Comparison of ENCODE assay signal across 8 mouse cellular contexts in the genomic region with DNA sequence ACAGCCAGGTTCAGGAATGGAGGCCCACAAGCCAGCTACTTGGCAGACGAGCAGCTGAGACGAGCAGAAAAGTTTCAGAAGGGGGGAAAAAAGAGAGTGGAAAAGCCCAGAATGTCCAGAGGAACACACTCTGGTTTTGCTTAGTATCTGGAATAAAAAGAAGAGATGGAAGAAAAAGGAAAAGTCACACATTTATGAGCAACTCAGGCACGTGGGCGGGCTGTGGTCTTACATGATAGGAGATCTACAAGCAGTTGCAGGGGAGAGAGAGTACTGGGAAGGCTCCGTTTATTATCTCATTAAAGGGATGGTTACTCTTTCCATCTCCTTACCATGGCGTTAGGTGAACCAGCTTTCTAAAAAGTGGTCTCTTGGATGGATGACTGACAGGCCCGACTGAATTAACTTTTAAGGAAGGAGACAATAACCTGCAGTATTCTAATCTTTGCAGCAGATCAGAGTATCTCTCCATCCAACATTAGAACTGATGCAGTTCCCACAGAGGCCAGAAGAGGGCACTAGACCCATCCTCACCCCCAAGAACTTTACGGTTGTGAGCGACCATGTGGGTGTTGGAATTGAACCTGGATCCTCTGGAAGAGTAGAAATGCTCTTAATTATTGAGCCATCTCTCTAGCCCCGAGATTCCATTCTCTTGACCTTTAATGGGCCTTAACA. TPM values are rescaled to one million over a fixed set of nuclear protein-coding genes. Genes with fewer than 3 reads are reported as not detected.
A peak's percentile ranks its signal among the peaks of the same experiment; 100 is the strongest.
DNase-seq lines count a peak whose midpoint lies in the region.

No protein-coding gene starts in this region.

- peak; percentile 38 for DNase-seq in heart, adult 8-10 months (ENCODE audit: low spot score)
- DNase-seq in heart, postnatal 25 days (ENCODE audit: low spot score) = no peak
- peak; percentile 50 for DNase-seq in right cerebral cortex, adult 18-20 months
- DNase-seq in right cerebral cortex, postnatal 25 days = no peak
- peak; percentile 73 for DNase-seq in adrenal gland, postnatal 14 days
- peak; percentile 60 for DNase-seq in heart, postnatal 4 days
- peak; percentile 44 for DNase-seq in mesoderm, embryonic 11.5 days (ENCODE audit: low read depth, low spot score)
- DNase-seq in thymus, postnatal 4 days = peak; percentile 81

- intact Hi-C loops in heart, postnatal 25 days (cut with DNase I) = loop anchor here (1.0 kb wide), 1 partner anchor 176 kb away; no protein-coding TSS in a partner anchor

RNA-seq across cellular contexts. Expression of gene Zfr, which starts 25.7 kb away (rescaled TPM):
- total RNA-seq in heart, adult 8-10 months (2022) = 10 to 100 TPM; 74.9 to 84.2 (median 79.7) TPM
- 10 to 100 TPM; 79.9 to 87.0 TPM for total RNA-seq in heart, postnatal 25 days (2021)
- total RNA-seq in adrenal gland, postnatal 14 days (2021) = 155 and 170 TPM in 2 replicates
- 100 to 1,000 TPM; 109 to 110 TPM for total RNA-seq in heart, postnatal 4 days (2021)

Comparison
In these comparisons a context has a peak if more than half of its experiments do, and no peak if none do; other contexts are left out.
1. DNase-seq: peak in heart, adult 8-10 months (single experiment), right cerebral cortex, adult 18-20 months (single experiment), adrenal gland, postnatal 14 days (single experiment), heart, postnatal 4 days (single experiment), mesoderm, embryonic 11.5 days (single experiment) and thymus, postnatal 4 days (single experiment); none in heart, postnatal 25 days (single experiment) and right cerebral cortex, postnatal 25 days (single experiment).